In genomic region chr10:76988586-76988985, GRCm38 (mm10) we compare ENCODE assay signal across 35 mouse cellular contexts.
"Had no signal": no experiment of that assay in that cellular context is flagged by ENCODE, and none has a peak within 500 bp of the region (broad histone marks: within the 10 kb centered on the region; RNA-seq: fewer than 3 reads in every experiment).

No protein-coding gene starts in this region.

- DNase-seq: heart, postnatal 10 days; heart, postnatal 14 days; heart, postnatal 36 days; heart, postnatal 4 days; kidney, adult 11 months; kidney, adult 18-20 months; kidney, adult 2 months; kidney, adult 8-10 months; kidney, adult 9 months; kidney, postnatal 10 days; kidney, postnatal 14 days; kidney, postnatal 25 days; kidney, postnatal 36 days; kidney, postnatal 4 days; layer of hippocampus, adult 9-11 months; layer of hippocampus, postnatal 36 days had no signal

- ATAC-seq: hindbrain, embryonic 16.5 days; hindbrain, postnatal 0 days; inflammation-experienced regulatory T-cells, adult 6 months; intestine, embryonic 15.5 days; intestine, embryonic 16.5 days; intestine, postnatal 0 days had no signal

- H3K36me3 ChIP-seq: heart, embryonic 10.5 days; heart, embryonic 12.5 days; heart, embryonic 13.5 days; heart, embryonic 15.5 days; hindbrain, embryonic 10.5 days; hindbrain, embryonic 12.5 days; hindbrain, embryonic 13.5 days; hindbrain, embryonic 15.5 days; intestine, embryonic 15.5 days; kidney, embryonic 15.5 days had no signal

- H3K9me3 ChIP-seq: heart, embryonic 10.5 days; heart, embryonic 13.5 days; heart, embryonic 15.5 days; hindbrain, embryonic 10.5 days; hindbrain, embryonic 12.5 days; hindbrain, embryonic 13.5 days; hindbrain, embryonic 15.5 days; intestine, embryonic 15.5 days; kidney, embryonic 15.5 days had no signal

- H3K27me3 ChIP-seq: hindbrain, embryonic 12.5 days; hindbrain, embryonic 15.5 days; intestine, embryonic 15.5 days; kidney, embryonic 15.5 days had no signal

- H3K27ac ChIP-seq: heart, embryonic 10.5 days; heart, embryonic 13.5 days; heart, embryonic 15.5 days; hindbrain, embryonic 10.5 days; hindbrain, embryonic 12.5 days; hindbrain, embryonic 13.5 days; hindbrain, embryonic 14.5 days; hindbrain, embryonic 15.5 days; hindbrain, postnatal 0 days; intestine, embryonic 15.5 days; kidney, embryonic 15.5 days; kidney, postnatal 0 days; layer of hippocampus, adult 2 months had no signal

- H3K4me1 ChIP-seq: heart, embryonic 10.5 days; heart, embryonic 12.5 days; heart, embryonic 13.5 days; heart, embryonic 15.5 days; hindbrain, embryonic 12.5 days; hindbrain, embryonic 13.5 days; hindbrain, embryonic 15.5 days; intestine, embryonic 15.5 days had no signal

- H3K4me2 ChIP-seq: heart, embryonic 11.5 days; heart, embryonic 12.5 days; heart, embryonic 13.5 days; heart, embryonic 15.5 days; hindbrain, embryonic 12.5 days; hindbrain, embryonic 13.5 days; hindbrain, embryonic 14.5 days; hindbrain, embryonic 15.5 days; intestine, embryonic 15.5 days; kidney, embryonic 15.5 days had no signal

- H3K9ac ChIP-seq: heart, embryonic 12.5 days; heart, embryonic 13.5 days; heart, embryonic 15.5 days; hindbrain, embryonic 12.5 days; hindbrain, embryonic 13.5 days; hindbrain, embryonic 14.5 days; hindbrain, embryonic 15.5 days; intestine, embryonic 15.5 days; kidney, embryonic 15.5 days had no signal

- H3K4me3 ChIP-seq: heart, embryonic 10.5 days; heart, embryonic 12.5 days; heart, embryonic 13.5 days; heart, embryonic 15.5 days; hindbrain, embryonic 10.5 days; hindbrain, embryonic 12.5 days; hindbrain, embryonic 13.5 days; hindbrain, embryonic 15.5 days; intestine, embryonic 15.5 days; kidney, embryonic 15.5 days; layer of hippocampus, adult 2 months had no signal
